Mouse (Mus musculus): Measurements from ENCODE around the gene Csn3.

The Csn3 gene

DNA sequence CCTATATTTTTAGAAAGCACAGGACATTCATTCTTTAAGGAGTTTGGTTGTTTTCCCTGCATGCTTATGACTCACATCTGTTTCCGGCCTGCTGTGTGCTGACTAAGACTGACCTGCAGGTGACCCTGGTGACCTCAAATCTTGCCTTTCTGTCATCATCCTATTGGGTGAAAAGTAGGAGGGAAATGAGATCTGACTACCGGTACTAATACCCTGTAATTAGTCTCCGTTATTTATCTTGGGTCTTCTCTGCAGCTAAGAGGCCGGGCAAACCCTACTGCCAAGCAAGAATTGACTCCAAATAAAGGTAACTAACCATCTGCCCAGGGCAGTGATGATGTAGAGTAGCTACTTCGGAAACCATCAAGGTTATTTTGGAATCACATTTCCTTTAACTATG is at the start of gene Csn3:
Gene Csn3, plus strand, starts transcription at position 208 of the 400 bp plus-strand sequence.
- DNase-seq, result no peak

DNA sequence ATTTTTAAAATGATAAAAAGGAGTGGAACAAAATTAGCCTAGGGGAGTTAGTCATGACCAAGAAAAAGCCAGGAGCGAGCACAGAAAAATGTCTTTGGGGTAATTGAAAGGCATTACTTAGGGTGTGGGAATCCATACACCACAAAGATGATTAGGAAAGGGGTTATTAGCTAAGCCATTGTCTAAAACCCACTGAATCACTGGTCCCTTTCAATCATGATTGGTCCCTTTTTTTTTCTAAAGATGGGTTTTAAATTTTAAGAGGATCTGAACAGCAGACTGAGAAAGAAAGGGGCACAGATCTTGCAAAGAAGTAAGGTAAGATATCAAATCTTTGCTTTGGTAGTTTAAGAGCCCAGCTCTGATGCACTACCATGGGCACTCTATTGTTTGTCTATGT is 40.6 kb upstream of the Csn3 start, which contains the start of gene Odam:
Gene Odam, plus strand, starts transcription at position 301 of the 400 bp plus-strand sequence.
- DNase-seq, result no peak

DNA sequence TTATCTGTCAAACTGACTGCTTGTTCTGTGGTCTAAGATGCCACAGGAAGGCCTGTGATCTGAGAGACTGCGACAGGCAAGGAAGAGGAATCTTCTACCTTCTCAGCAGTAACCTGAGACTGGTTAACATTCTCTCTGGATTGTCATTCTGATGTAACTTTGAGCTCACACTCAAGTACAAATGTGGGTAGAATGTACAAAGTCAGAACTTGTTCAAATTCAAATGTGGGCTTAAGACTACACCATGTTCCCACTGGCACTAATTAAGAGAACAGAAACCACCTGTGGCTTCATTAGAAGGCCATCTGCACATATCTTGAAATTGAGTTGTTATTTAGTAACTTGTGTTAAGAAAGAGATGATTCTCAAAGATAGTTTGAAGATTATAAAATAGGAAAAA is 6.2 kb downstream of the Csn3 start:
- DNase-seq, result no peak

- no peak for DNase-seq
These were observed 15.4 kb downstream of the Csn3 start for GRCm38 (mm10) chr5:87940752-87941151.

DNA sequence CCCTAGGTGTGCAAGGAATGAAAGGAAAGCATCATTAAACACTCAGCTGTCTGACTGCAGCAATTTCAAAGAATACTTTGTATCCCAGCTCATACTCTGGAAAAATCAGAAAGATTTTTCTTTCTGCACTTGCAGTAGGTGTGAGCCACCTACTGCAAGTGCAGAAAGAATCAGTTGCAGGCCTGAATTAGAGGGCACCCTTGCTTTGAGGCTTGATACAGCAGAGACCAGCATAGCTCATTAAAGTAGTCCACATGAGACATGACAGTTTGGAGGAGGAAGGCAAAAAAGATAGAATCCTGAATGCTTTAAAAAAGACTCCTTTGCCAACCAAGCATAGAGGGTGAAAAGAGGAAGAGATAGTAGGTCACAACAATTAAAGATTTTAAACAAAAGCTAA is 17.1 kb downstream of the Csn3 start:
- DNase-seq, result no peak

GRCm38 (mm10) chr5:87951836-87952235 is 26.5 kb downstream of the Csn3 start:
- no peak for DNase-seq

GRCm38 (mm10) chr5:87969201-87969600 is 43.8 kb downstream of the Csn3 start, which contains the start of the genes 2310003L06Rik and Gm28434:
TSS of gene 2310003L06Rik (plus strand) at chr5:87969459.
TSS of gene Gm28434 (plus strand) at chr5:87969517.
- no peak for DNase-seq

DNA sequence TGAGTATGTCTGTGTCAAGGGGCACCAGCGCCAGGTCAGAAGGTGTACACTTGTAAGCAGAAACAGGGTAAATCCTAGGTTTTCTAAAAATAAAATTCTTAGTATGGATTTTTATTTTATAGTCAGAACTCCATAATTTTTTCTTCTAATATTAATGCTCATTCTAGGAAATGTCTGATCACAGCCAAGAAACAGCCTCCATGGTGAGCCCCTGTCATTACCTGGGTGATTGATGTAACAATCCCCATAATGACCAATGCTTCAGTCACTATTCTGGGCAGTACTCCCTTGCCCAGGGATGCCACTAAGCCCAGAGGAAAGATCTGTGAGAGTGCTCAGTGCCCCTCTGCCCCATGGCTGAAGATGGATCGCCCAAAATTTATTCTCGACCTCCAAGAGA is 53.8 kb downstream of the Csn3 start, which contains the start of gene Cabs1:
Gene Cabs1, plus strand, starts transcription at position 301 of the 400 bp plus-strand sequence.
- DNase-seq, result no peak
